Mouse (Mus musculus): Measurements from ENCODE around the gene Prss43. TPM values are rescaled to one million over a fixed set of nuclear protein-coding genes. Genes with fewer than 3 reads are reported as not detected.
"Not testable (repeated sequence)": the region's sequence is repeated elsewhere in the genome, so short reads cannot be mapped to it uniquely, and the experiment has no call there.

Prss43 gene
- polyA plus RNA-seq, 1 experiment from 2014 or later = not detected

DNA sequence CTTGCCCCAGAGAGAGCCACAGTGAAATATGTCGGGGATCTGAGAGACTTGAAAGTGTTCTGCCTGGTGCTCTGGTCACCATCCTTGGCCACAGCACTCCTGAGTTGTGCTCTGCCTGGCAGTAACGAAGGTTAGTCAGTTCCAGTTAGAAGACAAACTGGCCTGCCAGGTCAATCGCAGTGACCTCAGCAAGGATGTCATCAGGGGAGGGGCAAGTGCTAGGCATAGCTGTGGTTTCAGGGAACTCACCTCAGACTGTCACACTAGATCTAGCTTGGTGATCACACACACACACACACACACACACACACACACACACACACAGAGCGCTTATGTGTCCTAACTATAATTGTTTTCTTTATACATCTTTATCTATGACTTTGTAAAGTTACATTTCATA is 23.2 kb upstream of the Prss43 start:
- TF ChIP-seq EP300 (optimal IDR thresholded peaks at IDR 0.05) = no peak
- no peak for TF ChIP-seq CTCF (IDR thresholded peaks at IDR 0.05; ENCODE audit: low read depth)
- DNase-seq (ENCODE audit: low spot score) = no peak
- ATAC-seq (ENCODE audit: low FRiP score, low TSS enrichment) = no peak
- H3K4me1 ChIP-seq (replicated peaks; ENCODE audit: control insufficient read depth, insufficient read depth) = no peaks in the 10 kb centered on the region
- no peak overlapping the region for H3K27ac ChIP-seq (replicated peaks)
- no peak overlapping the region for H3K9ac ChIP-seq (ENCODE audit: low read length)
- no peak overlapping the region for H3K4me2 ChIP-seq (replicated peaks; ENCODE audit: low read depth)
- H3K9me3 ChIP-seq (ENCODE audit: control insufficient read depth, low read length) = no peaks in the 10 kb centered on the region
- no peaks in the 10 kb centered on the region for H3K27me3 ChIP-seq (ENCODE audit: control insufficient read depth, insufficient read depth, low read length)
- no peak overlapping the region for H3K4me3 ChIP-seq (ENCODE audit: low read depth, low read length)
- no peaks in the 10 kb centered on the region for H3K36me3 ChIP-seq (ENCODE audit: control insufficient read depth, insufficient read depth, low read length)
- WGBS = 76% methylated on average over 4 of the region's 4 CpGs

DNA sequence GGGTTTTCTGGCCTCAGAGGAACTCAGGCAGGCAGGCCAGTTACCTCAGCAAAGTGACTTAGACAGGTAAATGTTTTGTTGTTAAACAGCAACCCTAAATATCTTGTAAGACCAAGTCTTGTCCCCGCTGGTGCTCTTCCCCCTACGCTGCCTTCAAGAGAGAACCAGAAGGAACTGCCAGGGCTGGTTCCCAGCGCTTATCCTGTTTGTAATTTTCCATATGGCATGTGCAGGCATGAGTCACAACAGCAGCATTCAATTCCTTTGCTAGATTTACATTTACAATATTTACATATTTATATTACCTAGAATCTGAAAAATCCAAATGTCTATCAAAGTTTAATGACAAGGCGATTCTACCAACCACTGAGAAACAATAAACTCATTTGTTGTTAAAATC is 16.4 kb upstream of the Prss43 start:
- no peaks in the 10 kb centered on the region for H3K4me1 ChIP-seq (replicated peaks; ENCODE audit: control insufficient read depth, insufficient read depth)
- TF ChIP-seq EP300 (optimal IDR thresholded peaks at IDR 0.05) (no peak), CTCF (IDR thresholded peaks at IDR 0.05; ENCODE audit: low read depth) (no peak)
- no peaks in the 10 kb centered on the region for H3K36me3 ChIP-seq (ENCODE audit: control insufficient read depth, insufficient read depth, low read length)
- DNase-seq (ENCODE audit: low spot score) (no peak), ATAC-seq (ENCODE audit: low FRiP score, low TSS enrichment) (no peak)
- 65% methylated on average over 4 of the region's 4 CpGs for WGBS
- no peak overlapping the region for H3K9ac ChIP-seq (ENCODE audit: low read length)
- H3K9me3 ChIP-seq (ENCODE audit: control insufficient read depth, low read length) = no peaks in the 10 kb centered on the region
- H3K27ac ChIP-seq (replicated peaks) = no peak overlapping the region
- no peaks in the 10 kb centered on the region for H3K27me3 ChIP-seq (ENCODE audit: control insufficient read depth, insufficient read depth, low read length)
- H3K4me2 ChIP-seq (replicated peaks; ENCODE audit: low read depth) = no peak overlapping the region
- H3K4me3 ChIP-seq (ENCODE audit: low read depth, low read length) = no peak overlapping the region

DNA sequence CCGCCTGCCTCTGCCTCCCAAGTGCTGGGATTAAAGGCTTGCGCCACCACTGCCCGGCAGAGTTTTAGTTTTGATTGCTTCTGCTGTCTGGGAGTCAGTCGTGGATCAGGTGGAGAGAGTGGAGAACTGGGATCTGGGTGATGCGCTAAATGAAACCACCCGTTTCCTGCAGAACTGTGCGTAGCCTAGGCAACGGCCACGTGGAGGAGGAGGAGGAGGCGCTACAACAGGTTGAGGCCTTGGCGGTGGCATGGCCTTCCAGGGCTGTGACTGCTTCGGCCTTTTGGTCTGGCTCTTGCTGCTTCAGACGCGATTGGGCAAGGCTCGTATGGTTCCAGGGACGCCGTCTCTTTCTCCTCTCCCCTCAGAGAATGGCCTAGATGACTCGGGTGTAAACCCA is 12.7 kb upstream of the Prss43 start, which contains the start of gene Prss44:
Gene Prss44 (plus strand): TSS at position 206 of the 400 bp plus-strand sequence.
- H3K4me1 ChIP-seq (replicated peaks; ENCODE audit: control insufficient read depth, insufficient read depth) = no peaks in the 10 kb centered on the region
- no peak within 1 kb of the TSS for H3K4me2 ChIP-seq (replicated peaks; ENCODE audit: low read depth)
- no peaks in the 10 kb centered on the region for H3K9me3 ChIP-seq (ENCODE audit: control insufficient read depth, low read length)
- no peaks in the 10 kb centered on the region for H3K27me3 ChIP-seq (ENCODE audit: control insufficient read depth, insufficient read depth, low read length)
- H3K4me3 ChIP-seq (ENCODE audit: low read depth, low read length) = no peak within 1 kb of the TSS
- H3K36me3 ChIP-seq (ENCODE audit: control insufficient read depth, insufficient read depth, low read length) = no peaks in the 10 kb centered on the region
- no peak within 1 kb of the TSS for H3K27ac ChIP-seq (replicated peaks)
- WGBS = 53% methylated on average over 18 of the region's 18 CpGs
- no peak within 1 kb of the TSS for H3K9ac ChIP-seq (ENCODE audit: low read length)
- TF ChIP-seq CTCF (IDR thresholded peaks at IDR 0.05; ENCODE audit: low read depth) = no peak
- no peak for TF ChIP-seq EP300 (optimal IDR thresholded peaks at IDR 0.05)
- DNase-seq (ENCODE audit: low spot score) (no peak), ATAC-seq (ENCODE audit: low FRiP score, low TSS enrichment) (no peak)

DNA sequence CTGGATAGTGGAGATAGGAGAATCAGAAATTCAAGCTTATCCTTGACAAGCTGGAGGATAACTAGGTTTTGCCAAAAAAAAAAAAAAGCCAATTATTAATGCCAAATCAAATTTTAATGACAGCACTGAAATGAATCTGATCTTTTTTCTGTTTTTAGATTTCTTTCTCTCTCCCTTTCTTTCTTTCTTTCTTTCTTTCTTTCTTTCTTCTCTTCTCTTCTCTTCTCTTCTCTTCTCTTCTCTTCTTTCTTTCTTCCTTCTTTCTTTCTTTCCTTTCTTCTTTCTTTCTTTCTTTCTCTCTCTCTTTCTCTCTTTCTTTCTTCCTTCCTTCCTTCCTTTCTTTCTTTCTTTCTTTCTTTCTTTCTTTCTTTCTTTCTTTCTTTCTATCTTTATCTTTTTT is 5.9 kb upstream of the Prss43 start:
- H3K9me3 ChIP-seq (ENCODE audit: control insufficient read depth, low read length); H3K4me3 ChIP-seq (ENCODE audit: low read depth, low read length); H3K27ac ChIP-seq (replicated peaks); H3K9ac ChIP-seq (ENCODE audit: low read length); H3K27me3 ChIP-seq (ENCODE audit: control insufficient read depth, insufficient read depth, low read length); DNase-seq (ENCODE audit: low spot score); H3K36me3 ChIP-seq (ENCODE audit: control insufficient read depth, insufficient read depth, low read length); ATAC-seq (ENCODE audit: low FRiP score, low TSS enrichment); H3K4me2 ChIP-seq (replicated peaks; ENCODE audit: low read depth); H3K4me1 ChIP-seq (replicated peaks; ENCODE audit: control insufficient read depth, insufficient read depth): not testable (repeated sequence)

DNA sequence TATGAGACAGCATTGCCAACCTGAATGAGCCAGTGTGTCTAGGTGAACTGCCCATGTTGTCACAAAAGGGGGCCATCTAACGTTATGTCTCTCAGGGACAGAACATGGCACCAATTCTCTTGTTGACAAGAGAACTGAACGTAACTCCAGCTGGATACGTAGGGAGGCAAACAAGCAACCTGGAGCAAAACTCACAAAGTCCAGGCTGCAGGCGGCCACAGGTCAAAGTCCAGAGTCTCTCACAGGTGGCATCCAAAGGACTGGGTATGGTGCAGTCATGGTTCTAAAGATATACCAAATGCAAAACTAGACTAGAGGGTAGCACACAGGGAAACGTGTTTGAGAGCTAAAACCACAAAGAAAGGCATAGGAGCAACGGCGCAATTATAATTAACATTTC is 5.1 kb upstream of the Prss43 start:
- WGBS = 73% methylated on average over 7 of the region's 7 CpGs
- Histone ChIP-seq H3K9ac (ENCODE audit: low read length) (no peak overlapping the region), H3K4me1 (replicated peaks; ENCODE audit: control insufficient read depth, insufficient read depth) (no peaks in the 10 kb centered on the region), H3K9me3 (ENCODE audit: control insufficient read depth, low read length) (no peaks in the 10 kb centered on the region), H3K27me3 (ENCODE audit: control insufficient read depth, insufficient read depth, low read length) (no peaks in the 10 kb centered on the region), H3K4me2 (replicated peaks; ENCODE audit: low read depth) (no peak overlapping the region), H3K4me3 (ENCODE audit: low read depth, low read length) (no peak overlapping the region), H3K36me3 (ENCODE audit: control insufficient read depth, insufficient read depth, low read length) (no peaks in the 10 kb centered on the region), H3K27ac (replicated peaks) (no peak overlapping the region)
- ATAC-seq (ENCODE audit: low FRiP score, low TSS enrichment) = no peak
- DNase-seq (ENCODE audit: low spot score) = no peak
- no peak for TF ChIP-seq EP300 (optimal IDR thresholded peaks at IDR 0.05)
- no peak for TF ChIP-seq CTCF (IDR thresholded peaks at IDR 0.05; ENCODE audit: low read depth)

DNA sequence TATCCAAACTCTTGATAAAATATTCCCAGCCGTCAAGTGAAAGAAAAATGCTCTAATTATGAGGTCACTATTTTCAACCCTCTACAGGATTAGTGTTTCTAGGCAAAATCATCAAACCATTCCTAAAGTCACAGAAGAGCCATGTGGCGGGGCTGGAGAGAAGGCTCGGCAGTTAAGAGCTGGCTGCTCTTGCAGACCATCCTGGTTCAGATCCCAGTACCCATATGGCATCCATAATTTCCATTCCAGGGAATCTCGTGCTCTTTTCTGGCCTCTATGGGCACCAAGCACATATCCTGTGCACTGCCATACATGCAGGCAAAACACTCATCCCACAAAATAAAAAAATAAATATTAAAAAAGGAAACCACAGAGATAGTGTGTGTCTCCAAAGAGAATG is 1.1 kb upstream of the Prss43 start:
- TF ChIP-seq EP300 (optimal IDR thresholded peaks at IDR 0.05) (no peak), CTCF (IDR thresholded peaks at IDR 0.05; ENCODE audit: low read depth) (no peak)
- no peaks in the 10 kb centered on the region for H3K27me3 ChIP-seq (ENCODE audit: control insufficient read depth, insufficient read depth, low read length)
- no peaks in the 10 kb centered on the region for H3K4me1 ChIP-seq (replicated peaks; ENCODE audit: control insufficient read depth, insufficient read depth)
- H3K4me3 ChIP-seq (ENCODE audit: low read depth, low read length) = no peak overlapping the region
- no peak overlapping the region for H3K4me2 ChIP-seq (replicated peaks; ENCODE audit: low read depth)
- 68% methylated on average over 4 of the region's 4 CpGs for WGBS
- H3K9me3 ChIP-seq (ENCODE audit: control insufficient read depth, low read length) = no peaks in the 10 kb centered on the region
- ATAC-seq (ENCODE audit: low FRiP score, low TSS enrichment) = no peak
- H3K27ac ChIP-seq (replicated peaks) = no peak overlapping the region
- DNase-seq (ENCODE audit: low spot score) = no peak
- no peak overlapping the region for H3K9ac ChIP-seq (ENCODE audit: low read length)
- no peaks in the 10 kb centered on the region for H3K36me3 ChIP-seq (ENCODE audit: control insufficient read depth, insufficient read depth, low read length)

Measured in stomach, postnatal 0 days (tissue).